Mouse (Mus musculus) midbrain, embryonic 16.5 days (tissue): ENCODE data around the gene Fbxw2. TPM values are rescaled to one million over a fixed set of nuclear protein-coding genes. Genes with fewer than 3 reads are reported as not detected.
A peak's percentile ranks its signal among the peaks of the same experiment; 100 is the strongest.
"Not testable (repeated sequence)": the region's sequence is repeated elsewhere in the genome, so short reads cannot be mapped to it uniquely, and the experiment has no call there.

Experiments used
- ATAC-seq: fragments of 200-750 bp; cut with Nextera tagmentation; 2 replicates; pipeline ENCODE4 v1.8.0; 2017; ENCODE audit warnings: moderate TSS enrichment
- H3K27ac ChIP-seq: fragments of 300-500 bp; sonication (generic); 2 replicates; pipeline ENCODE4 v1.5.1; 2014; ENCODE audit warnings: mild to moderate bottlenecking, low read length, mixed read lengths
- H3K27me3 ChIP-seq: fragments of 300-500 bp; sonication (generic); 2 replicates; pipeline ENCODE4 v1.6.1; 2014; ENCODE audit warnings: low read depth, low read length, mixed read lengths; ENCODE audit not compliant: control insufficient read depth, insufficient read depth
- H3K36me3 ChIP-seq: fragments of 300-500 bp; sonication (generic); 2 replicates; pipeline ENCODE4 v1.6.1; 2014; ENCODE audit warnings: mild to moderate bottlenecking, low read length, moderate library complexity, mixed read lengths; ENCODE audit not compliant: control insufficient read depth, insufficient read depth
- H3K4me1 ChIP-seq: fragments of 300-500 bp; sonication (generic); 2 replicates; pipeline ENCODE4 v1.6.1; 2014; ENCODE audit warnings: mild to moderate bottlenecking, low read length, mixed read lengths; ENCODE audit not compliant: control insufficient read depth, insufficient read depth
- H3K4me2 ChIP-seq: fragments of 300-500 bp; sonication (generic); 2 replicates; pipeline ENCODE4 v1.6.1; 2014; ENCODE audit warnings: mild to moderate bottlenecking, low read length, mixed read lengths
- H3K4me3 ChIP-seq: fragments of 300-500 bp; sonication (generic); 2 replicates; pipeline ENCODE4 v1.5.1; 2014; ENCODE audit warnings: low read depth, mild to moderate bottlenecking, low read length, moderate library complexity, mixed read lengths
- H3K9ac ChIP-seq: fragments of 300-500 bp; sonication (generic); 2 replicates; pipeline ENCODE4 v1.6.1; 2014; ENCODE audit warnings: low read depth, low read length, mixed read lengths
- H3K9me3 ChIP-seq: fragments of 300-500 bp; sonication (generic); replicated peaks from 2 replicates; pipeline ENCODE4 v1.6.1; 2014; ENCODE audit warnings: mild to moderate bottlenecking, low read length, mixed read lengths; ENCODE audit not compliant: control insufficient read depth, poor library complexity, severe bottlenecking
- WGBS: fragments of 180-500 bp; shearing (Covaris S2); extraction: QIAGEN DNeasy Blood & Tissue Kit; methylation state at CpG from one replicate; pipeline ENCODE4 v1.1.7; 2014; 5-methylcytosine and 5-hydroxymethylcytosine counted together
- polyA plus RNA-seq: library from polyadenylated mRNA; unstranded; fragments of >200 nt; fragmentation: Nextera tagmentation; extraction: Ambion mirVana; gene quantifications from 2 replicates; pipeline ENCODE4 v1.2.1, GENCODE M21; 2015

Fbxw2 gene
- polyA plus RNA-seq, 1 experiment from 2014 or later, result 102 TPM

- H3K9me3 ChIP-seq, H3K9ac ChIP-seq, H3K27me3 ChIP-seq, H3K4me1 ChIP-seq, H3K4me3 ChIP-seq, H3K36me3 ChIP-seq, H3K4me2 ChIP-seq, H3K27ac ChIP-seq, ATAC-seq: not testable (repeated sequence)
- 91% methylated on average over 2 of the region's 2 CpGs for WGBS
These were observed 33.6 kb downstream of the Fbxw2 start for GRCm38 (mm10) chr2:34792543-34792942.

GRCm38 (mm10) chr2:34790282-34790681 is 35.8 kb downstream of the Fbxw2 start:
- 90% methylated on average over 8 of the region's 8 CpGs for WGBS

GRCm38 (mm10) chr2:34784085-34784484 is 42.0 kb downstream of the Fbxw2 start:
- WGBS, result 91% methylated on average over 2 of the region's 2 CpGs
- H3K9ac ChIP-seq, result no peak overlapping the region
- no peak overlapping the region for H3K4me2 ChIP-seq
- ATAC-seq, result no peak
- H3K9me3 ChIP-seq, result no peaks in the 10 kb centered on the region
- no peaks in the 10 kb centered on the region for H3K4me1 ChIP-seq
- H3K4me3 ChIP-seq, result no peak overlapping the region
- H3K27me3 ChIP-seq, result no peaks in the 10 kb centered on the region
- H3K27ac ChIP-seq, result no peak overlapping the region
- H3K36me3 ChIP-seq, result peaks cover 20% of the 10 kb centered on the region

More at GRCm38 (mm10) chr2:34790282-34790681, 35.8 kb downstream of the Fbxw2 start:
- Histone ChIP-seq H3K27me3 (no peaks in the 10 kb centered on the region), H3K4me3 (no peak overlapping the region), H3K4me1 (no peaks in the 10 kb centered on the region), H3K4me2 (no peak overlapping the region), H3K36me3 (no peaks in the 10 kb centered on the region; the same call in 1 of the 2 replicates), H3K9me3 (no peaks in the 10 kb centered on the region), H3K27ac (no peak overlapping the region), H3K9ac (no peak overlapping the region)
- no peak for ATAC-seq

- no peak for ATAC-seq
- WGBS, result 95% methylated on average over 14 of the region's 14 CpGs
- Histone ChIP-seq H3K9ac (no peak overlapping the region), H3K36me3 (peaks cover 23% of the 10 kb centered on the region), H3K4me1 (no peaks in the 10 kb centered on the region; the same call in 1 of the 2 replicates), H3K4me2 (no peak overlapping the region), H3K9me3 (no peaks in the 10 kb centered on the region), H3K4me3 (no peak overlapping the region), H3K27ac (no peak overlapping the region), H3K27me3 (no peaks in the 10 kb centered on the region)
These were observed 42.8 kb downstream of the Fbxw2 start for GRCm38 (mm10) chr2:34783064-34784020.

GRCm38 (mm10) chr2:34777237-34777868 is 48.8 kb downstream of the Fbxw2 start:
- Histone ChIP-seq H3K4me2 (peak overlapping the region; percentile 22), H3K4me3 (no peak overlapping the region; the same call in 1 of the 2 replicates), H3K4me1 (peaks cover 52% of the 10 kb centered on the region), H3K27me3 (no peaks in the 10 kb centered on the region), H3K9me3 (no peaks in the 10 kb centered on the region), H3K36me3 (peaks cover 40% of the 10 kb centered on the region), H3K27ac (no peak overlapping the region), H3K9ac (no peak overlapping the region)
- WGBS, result 81% methylated on average over 1 of the region's 1 CpGs
- no peak for ATAC-seq

GRCm38 (mm10) chr2:34774493-34774892 is 51.6 kb downstream of the Fbxw2 start:
- peaks cover 37% of the 10 kb centered on the region for H3K36me3 ChIP-seq

GRCm38 (mm10) chr2:34773673-34774072 is 52.4 kb downstream of the Fbxw2 start:
- 92% methylated on average over 4 of the region's 4 CpGs for WGBS
- no peak overlapping the region for H3K27ac ChIP-seq
- no peaks in the 10 kb centered on the region for H3K9me3 ChIP-seq
- H3K9ac ChIP-seq, result no peak overlapping the region
- no peak for ATAC-seq
- H3K4me1 ChIP-seq, result peaks cover 57% of the 10 kb centered on the region
- peak overlapping the region; percentile 98; the same call in 1 of the 2 replicates for H3K4me3 ChIP-seq
- H3K4me2 ChIP-seq, result peak overlapping the region; percentile 77
- H3K36me3 ChIP-seq, result peaks cover 32% of the 10 kb centered on the region
- H3K27me3 ChIP-seq, result no peaks in the 10 kb centered on the region

More at GRCm38 (mm10) chr2:34774493-34774892, 51.6 kb downstream of the Fbxw2 start:
- Histone ChIP-seq H3K27ac (no peak overlapping the region), H3K9ac (no peak overlapping the region), H3K4me3 (no peak overlapping the region), H3K4me1 (peaks cover 57% of the 10 kb centered on the region), H3K4me2 (peak overlapping the region; percentile 77), H3K27me3 (no peaks in the 10 kb centered on the region), H3K9me3 (no peaks in the 10 kb centered on the region)
- no peak for ATAC-seq
- 91% methylated on average over 6 of the region's 6 CpGs for WGBS

GRCm38 (mm10) chr2:34772252-34773235 is 53.6 kb downstream of the Fbxw2 start:
- peak overlapping the region; percentile 98 for H3K4me3 ChIP-seq
- WGBS, result 4% methylated on average over 47 of the region's 50 CpGs
- H3K27me3 ChIP-seq, result no peaks in the 10 kb centered on the region
- peak overlapping the region; percentile 94 for H3K9ac ChIP-seq
- H3K4me2 ChIP-seq, result peak overlapping the region; percentile 77
- peaks cover 51% of the 10 kb centered on the region for H3K4me1 ChIP-seq
- ATAC-seq, result peak; percentile 61
- peaks cover 31% of the 10 kb centered on the region for H3K36me3 ChIP-seq
- no peaks in the 10 kb centered on the region for H3K9me3 ChIP-seq
- H3K27ac ChIP-seq, result peak overlapping the region; percentile 89
